10 mouse cellular contexts compared by ENCODE assay signal in genomic region chr10:122120500-122121289, GRCm38 (mm10). TPM values are rescaled to one million over a fixed set of nuclear protein-coding genes. Genes with fewer than 3 reads are reported as not detected.
DNase-seq lines count a peak whose midpoint lies in the region; ATAC-seq and TF ChIP-seq lines count a peak whose summit lies in the region.
"Had no signal": no experiment of that assay in that cellular context is flagged by ENCODE, and none has a peak within 500 bp of the region (broad histone marks: within the 10 kb centered on the region; RNA-seq: fewer than 3 reads in every experiment).

No protein-coding gene starts in this region.

- H3K4me1 ChIP-seq in heart, embryonic 15.5 days (replicated peaks), result peaks cover 5% of the 10 kb centered on the region
- peaks cover 16% of the 10 kb centered on the region for H3K4me1 ChIP-seq in forebrain, embryonic 10.5 days
- H3K4me1 ChIP-seq in hindbrain, embryonic 11.5 days (replicated peaks; ENCODE audit: control insufficient read depth, insufficient read depth, low read length), result peaks cover 3% of the 10 kb centered on the region; the same call in 1 of the 2 replicates
- 0 out of 2 replicates have a peak, but pooled peaks cover 8% of the 10 kb centered on the region for H3K4me1 ChIP-seq in neural tube, embryonic 12.5 days
- H3K4me1 ChIP-seq in stomach, postnatal 0 days (replicated peaks; ENCODE audit: control insufficient read depth, insufficient read depth), result no peaks in the 10 kb centered on the region
- no peaks in the 10 kb centered on the region for H3K4me1 ChIP-seq in intestine, postnatal 0 days (replicated peaks; ENCODE audit: control insufficient read depth, insufficient read depth, low read length)

- no peaks in the 10 kb centered on the region for H3K27me3 ChIP-seq in heart, embryonic 15.5 days
- H3K27me3 ChIP-seq in forebrain, embryonic 10.5 days (ENCODE audit: poor library complexity, severe bottlenecking), result no peaks in the 10 kb centered on the region
- no peaks in the 10 kb centered on the region for H3K27me3 ChIP-seq in hindbrain, embryonic 11.5 days (ENCODE audit: control insufficient read depth, insufficient read depth, low read length)
- H3K27me3 ChIP-seq in neural tube, embryonic 12.5 days (replicated peaks), result no peaks in the 10 kb centered on the region
- no peaks in the 10 kb centered on the region for H3K27me3 ChIP-seq in stomach, postnatal 0 days (ENCODE audit: control insufficient read depth, insufficient read depth, low read length)
- no peaks in the 10 kb centered on the region for H3K27me3 ChIP-seq in intestine, postnatal 0 days (replicated peaks; ENCODE audit: control insufficient read depth, insufficient read depth, low read length)

- TF ChIP-seq CTCF in stomach, postnatal 0 days (IDR thresholded peaks at IDR 0.05; ENCODE audit: low read depth), result no peak
- no peak for TF ChIP-seq CTCF in intestine, postnatal 0 days (IDR thresholded peaks at IDR 0.05; ENCODE audit: low read depth)

- intact Hi-C loops in heart, postnatal 10 days (cut with DNase I), result no loop called here

- H3K4me2 ChIP-seq in heart, embryonic 15.5 days, result peak overlapping the region; percentile 47
- H3K4me2 ChIP-seq in hindbrain, embryonic 11.5 days (replicated peaks; ENCODE audit: low read depth, low read length), result peak overlapping the region; percentile 26
- H3K4me2 ChIP-seq in neural tube, embryonic 12.5 days (replicated peaks), result peak overlapping the region; percentile 40
- H3K4me2 ChIP-seq in stomach, postnatal 0 days (replicated peaks; ENCODE audit: low read depth), result no peak overlapping the region
- no peak overlapping the region for H3K4me2 ChIP-seq in intestine, postnatal 0 days (replicated peaks; ENCODE audit: low read depth)

- H3K4me3 ChIP-seq in heart, embryonic 15.5 days, result peak overlapping the region; percentile 12; the same call in 1 of the 2 replicates
- H3K4me3 ChIP-seq in forebrain, embryonic 10.5 days, result peak overlapping the region; percentile 37; the same call in 1 of the 2 replicates
- H3K4me3 ChIP-seq in hindbrain, embryonic 11.5 days (ENCODE audit: low read depth, low read length), result no peak overlapping the region
- H3K4me3 ChIP-seq in neural tube, embryonic 12.5 days, result no peak overlapping the region
- no peak overlapping the region for H3K4me3 ChIP-seq in stomach, postnatal 0 days (ENCODE audit: low read depth, low read length)
- no peak overlapping the region for H3K4me3 ChIP-seq in intestine, postnatal 0 days (ENCODE audit: low read depth, low read length)
- H3K4me3 ChIP-seq: heart, adult 2 months had no signal

- no peaks in the 10 kb centered on the region for H3K9me3 ChIP-seq in heart, embryonic 15.5 days (replicated peaks)
- no peaks in the 10 kb centered on the region for H3K9me3 ChIP-seq in forebrain, embryonic 10.5 days
- H3K9me3 ChIP-seq in hindbrain, embryonic 11.5 days (ENCODE audit: control insufficient read depth, low read length), result no peaks in the 10 kb centered on the region
- H3K9me3 ChIP-seq in neural tube, embryonic 12.5 days, result no peaks in the 10 kb centered on the region
- H3K9me3 ChIP-seq in stomach, postnatal 0 days (ENCODE audit: control insufficient read depth, low read length), result no peaks in the 10 kb centered on the region
- no peaks in the 10 kb centered on the region for H3K9me3 ChIP-seq in intestine, postnatal 0 days (ENCODE audit: control insufficient read depth)

- TF ChIP-seq EP300 in stomach, postnatal 0 days (optimal IDR thresholded peaks at IDR 0.05), result no peak

- no peak overlapping the region for H3K27ac ChIP-seq in heart, embryonic 15.5 days
- 0 out of 2 replicates have a peak overlapping the region, but pooled peaks have one; percentile 44 for H3K27ac ChIP-seq in forebrain, embryonic 10.5 days
- no peak overlapping the region for H3K27ac ChIP-seq in hindbrain, embryonic 11.5 days (ENCODE audit: low read depth, low read length)
- no peak overlapping the region for H3K27ac ChIP-seq in neural tube, embryonic 12.5 days
- no peak overlapping the region for H3K27ac ChIP-seq in stomach, postnatal 0 days (replicated peaks)
- no peak overlapping the region for H3K27ac ChIP-seq in intestine, postnatal 0 days (ENCODE audit: low read depth, low read length)
- H3K27ac ChIP-seq: heart, adult 2 months had no signal

- DNase-seq in heart, postnatal 10 days, result no peak
- peak; percentile 19 for DNase-seq in forebrain, embryonic 10.5 days (ENCODE audit: extremely low spot score, low spot score)
- peak; percentile 34 for DNase-seq in hindbrain, embryonic 11.5 days (ENCODE audit: low spot score)
- DNase-seq in stomach, postnatal 0 days (ENCODE audit: low spot score), result no peak
- DNase-seq: heart, adult 2 months; lung, postnatal 36 days; thymus, postnatal 4 days had no signal

- WGBS in heart, embryonic 15.5 days, result 37% methylated on average over 16 of the region's 16 CpGs
- 52% methylated on average over 16 of the region's 16 CpGs for WGBS in forebrain, embryonic 10.5 days
- WGBS in hindbrain, embryonic 11.5 days, result 47% methylated on average over 16 of the region's 16 CpGs
- 46% methylated on average over 16 of the region's 16 CpGs for WGBS in neural tube, embryonic 12.5 days
- WGBS in stomach, postnatal 0 days, result 78% methylated on average over 16 of the region's 16 CpGs
- WGBS in intestine, postnatal 0 days, result 83% methylated on average over 16 of the region's 16 CpGs

- H3K9ac ChIP-seq in heart, embryonic 15.5 days, result no peak overlapping the region
- no peak overlapping the region for H3K9ac ChIP-seq in hindbrain, embryonic 11.5 days (ENCODE audit: low read depth, low read length)
- no peak overlapping the region for H3K9ac ChIP-seq in neural tube, embryonic 12.5 days
- H3K9ac ChIP-seq in stomach, postnatal 0 days (ENCODE audit: low read length), result no peak overlapping the region
- no peak overlapping the region for H3K9ac ChIP-seq in intestine, postnatal 0 days (ENCODE audit: low read depth, low read length)

- peak; percentile 72 for ATAC-seq in heart, embryonic 15.5 days (replicated peaks; ENCODE audit: insufficient number of reproducible peaks, insufficient read depth, low FRiP score, low read depth)
- peak; percentile 45; the same call in 1 of the 2 replicates for ATAC-seq in hindbrain, embryonic 11.5 days (ENCODE audit: low FRiP score)
- ATAC-seq in neural tube, embryonic 12.5 days (ENCODE audit: low FRiP score, low read depth), result 0 out of 2 replicates have a peak, but pooled peaks have one; percentile 50
- no peak for ATAC-seq in stomach, postnatal 0 days (ENCODE audit: low FRiP score, low TSS enrichment)
- no peak for ATAC-seq in intestine, postnatal 0 days

- no peaks in the 10 kb centered on the region for H3K36me3 ChIP-seq in heart, embryonic 15.5 days
- H3K36me3 ChIP-seq in forebrain, embryonic 10.5 days (replicated peaks), result no peaks in the 10 kb centered on the region
- no peaks in the 10 kb centered on the region for H3K36me3 ChIP-seq in hindbrain, embryonic 11.5 days (ENCODE audit: control insufficient read depth, insufficient read depth, low read length)
- no peaks in the 10 kb centered on the region for H3K36me3 ChIP-seq in neural tube, embryonic 12.5 days
- no peaks in the 10 kb centered on the region for H3K36me3 ChIP-seq in stomach, postnatal 0 days (ENCODE audit: control insufficient read depth, insufficient read depth, low read length)
- H3K36me3 ChIP-seq in intestine, postnatal 0 days (ENCODE audit: control insufficient read depth, insufficient read depth), result no peaks in the 10 kb centered on the region

RNA-seq across cellular contexts. Expression of gene Rxylt1, which starts 23.5 kb away (rescaled TPM):
- polyA plus RNA-seq in heart, embryonic 15.5 days (2015; fragmentation: Nextera tagmentation; extraction: Ambion mirVana), result 42.5 and 42.9 TPM in 2 replicates
- total RNA-seq in heart, postnatal 10 days (2021), result 10 to 100 TPM; 37.7 to 43.5 TPM
- polyA plus RNA-seq in forebrain, embryonic 10.5 days (2016; fragmentation: Nextera tagmentation; extraction: Ambion mirVana), result 36.8 and 37.0 TPM in 2 replicates
- polyA plus RNA-seq in hindbrain, embryonic 11.5 days (2014; fragmentation: Nextera tagmentation; extraction: Ambion mirVana), result 42.5 and 43.1 TPM in 2 replicates
- 38.5 and 43.2 TPM in 2 replicates for polyA plus RNA-seq in neural tube, embryonic 12.5 days (2016; fragmentation: Nextera tagmentation; extraction: Ambion mirVana)
- polyA plus RNA-seq in stomach, postnatal 0 days (2015; fragmentation: Nextera tagmentation; extraction: Ambion mirVana), result 45.8 and 46.1 TPM in 2 replicates
- 45.2 and 47.1 TPM in 2 replicates for polyA plus RNA-seq in intestine, postnatal 0 days (2015; fragmentation: Nextera tagmentation; extraction: Ambion mirVana)

Comparison
In these comparisons a context has a peak if more than half of its experiments do, and no peak if none do; other contexts are left out.
1. ATAC-seq: peak in heart, embryonic 15.5 days (single experiment), hindbrain, embryonic 11.5 days (single experiment) and neural tube, embryonic 12.5 days (single experiment); none in stomach, postnatal 0 days (single experiment) and intestine, postnatal 0 days (single experiment).
2. H3K4me2 ChIP-seq: peak in heart, embryonic 15.5 days (single experiment), hindbrain, embryonic 11.5 days (single experiment) and neural tube, embryonic 12.5 days (single experiment); none in stomach, postnatal 0 days (single experiment) and intestine, postnatal 0 days (single experiment).
3. H3K4me3 ChIP-seq: peak in heart, embryonic 15.5 days (single experiment) and forebrain, embryonic 10.5 days (single experiment); none in hindbrain, embryonic 11.5 days (single experiment), neural tube, embryonic 12.5 days (single experiment), stomach, postnatal 0 days (single experiment) and intestine, postnatal 0 days (single experiment).
4. DNase-seq: peak in forebrain, embryonic 10.5 days (single experiment) and hindbrain, embryonic 11.5 days (single experiment); none in heart, postnatal 10 days (0 of 2) and stomach, postnatal 0 days (single experiment).